Mouse (Mus musculus): ENCODE results near the gene Ppm1h. TPM values are rescaled to one million over a fixed set of nuclear protein-coding genes. Genes with fewer than 3 reads are reported as not detected.

Gene Ppm1h
- polyA plus RNA-seq, 1 experiment from 2014 or later: 19.8 TPM

DNA sequence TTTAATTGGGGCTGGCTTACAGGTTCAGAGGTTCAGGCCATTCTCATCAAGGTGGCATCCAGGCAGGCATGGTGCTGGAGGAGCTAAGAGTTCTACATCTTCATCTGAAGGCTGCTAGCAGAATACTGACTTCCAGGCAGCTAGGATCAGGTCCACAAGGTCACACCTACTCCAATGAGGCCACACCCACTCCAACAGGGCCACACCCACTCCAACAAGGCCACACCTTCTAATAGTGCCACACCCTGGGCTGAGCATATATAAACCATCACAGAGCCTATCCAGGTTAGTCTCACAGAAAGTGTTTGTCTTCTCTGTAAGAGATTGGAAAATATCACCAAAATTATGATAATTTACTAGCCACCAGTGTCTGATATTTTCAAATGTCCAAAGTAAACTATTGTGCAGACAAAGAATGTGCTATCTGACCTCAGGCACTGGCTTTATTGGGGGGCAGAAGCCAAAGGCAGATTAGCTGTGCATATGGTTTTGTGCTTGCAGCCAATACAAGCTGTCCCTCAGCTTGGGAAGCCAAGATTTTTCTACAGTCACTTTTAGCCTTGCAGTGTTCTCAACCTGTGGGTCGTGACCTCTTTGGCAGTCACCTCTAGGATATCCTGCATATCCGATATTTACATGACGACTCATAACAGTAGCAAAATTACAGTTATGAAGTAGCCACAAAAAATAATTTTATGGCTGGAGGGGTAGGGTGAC lies 99.5 kb downstream of the Ppm1h start:
- H3K9me3 ChIP-seq (ENCODE audit: control insufficient read depth, low read length): no peaks in the 10 kb centered on the region
- H3K4me1 ChIP-seq (ENCODE audit: control insufficient read depth, insufficient read depth, low read length): no peaks in the 10 kb centered on the region
- no peak overlapping the region for H3K4me3 ChIP-seq (replicated peaks; ENCODE audit: low read depth, low read length)
- WGBS: 94% methylated on average over 3 of the region's 3 CpGs
- no peak for ATAC-seq (ENCODE audit: low FRiP score, low TSS enrichment)
- H3K4me2 ChIP-seq (ENCODE audit: low read length): no peak overlapping the region
- no peak overlapping the region for H3K27ac ChIP-seq (replicated peaks; ENCODE audit: low read depth, low read length)
- DNase-seq: no peak
- no peaks in the 10 kb centered on the region for H3K27me3 ChIP-seq (ENCODE audit: control insufficient read depth, insufficient read depth, low read length)
- H3K36me3 ChIP-seq (ENCODE audit: control insufficient read depth, insufficient read depth, low read length): no peaks in the 10 kb centered on the region
- H3K9ac ChIP-seq (replicated peaks; ENCODE audit: low read length): no peak overlapping the region

DNA sequence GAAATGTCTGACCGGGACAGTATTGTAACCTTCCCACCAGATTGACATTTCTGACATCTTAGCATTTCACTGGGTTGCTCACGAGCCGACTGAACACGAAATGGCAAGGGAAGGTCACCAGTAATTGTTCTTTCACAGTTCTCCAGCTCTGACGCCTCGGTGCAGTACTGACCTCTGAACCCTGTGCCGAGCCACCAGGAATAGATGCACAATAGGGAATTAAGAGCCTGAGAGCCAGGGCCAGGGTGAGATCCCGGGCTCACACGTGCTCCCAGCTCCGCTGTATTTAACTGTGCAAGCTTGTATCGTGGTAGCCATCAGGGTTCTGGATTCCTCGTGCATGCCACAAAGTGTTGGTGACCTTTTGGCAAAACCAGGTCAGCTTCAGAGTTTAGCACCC lies 100.8 kb downstream of the Ppm1h start:
- ATAC-seq (ENCODE audit: low FRiP score, low TSS enrichment): no peak
- no peaks in the 10 kb centered on the region for H3K4me1 ChIP-seq (ENCODE audit: control insufficient read depth, insufficient read depth, low read length)
- H3K27me3 ChIP-seq (ENCODE audit: control insufficient read depth, insufficient read depth, low read length): no peaks in the 10 kb centered on the region
- H3K9ac ChIP-seq (replicated peaks; ENCODE audit: low read length): no peak overlapping the region
- no peak overlapping the region for H3K4me2 ChIP-seq (ENCODE audit: low read length)
- H3K36me3 ChIP-seq (ENCODE audit: control insufficient read depth, insufficient read depth, low read length): no peaks in the 10 kb centered on the region
- H3K4me3 ChIP-seq (replicated peaks; ENCODE audit: low read depth, low read length): no peak overlapping the region
- DNase-seq: no peak
- WGBS: 9% methylated on average over 12 of the region's 12 CpGs
- H3K9me3 ChIP-seq (ENCODE audit: control insufficient read depth, low read length): no peaks in the 10 kb centered on the region
- H3K27ac ChIP-seq (replicated peaks; ENCODE audit: low read depth, low read length): no peak overlapping the region

DNA sequence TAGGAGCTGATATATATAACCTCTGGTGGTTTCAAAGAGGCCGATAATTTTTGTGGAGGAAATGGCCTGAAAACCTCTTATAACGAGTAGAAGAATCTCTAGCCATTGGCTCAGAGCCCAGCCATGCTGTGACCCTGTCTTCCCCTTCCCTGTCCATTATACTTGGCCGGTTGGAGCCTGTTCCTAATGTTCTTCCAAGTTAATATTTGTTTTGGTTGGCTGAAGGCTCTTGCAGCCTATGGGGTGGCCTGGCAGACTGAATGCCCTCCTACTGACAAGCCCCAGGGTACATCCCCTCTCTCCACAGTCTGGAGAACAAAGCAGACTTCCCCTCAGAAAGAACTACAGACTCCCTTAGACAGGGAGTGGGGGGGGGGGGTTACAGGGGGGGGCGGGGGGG lies 104.2 kb downstream of the Ppm1h start:
- Histone ChIP-seq H3K27me3 (ENCODE audit: control insufficient read depth, insufficient read depth, low read length) (no peaks in the 10 kb centered on the region), H3K9me3 (ENCODE audit: control insufficient read depth, low read length) (no peaks in the 10 kb centered on the region), H3K9ac (replicated peaks; ENCODE audit: low read length) (no peak overlapping the region), H3K36me3 (ENCODE audit: control insufficient read depth, insufficient read depth, low read length) (no peaks in the 10 kb centered on the region), H3K27ac (replicated peaks; ENCODE audit: low read depth, low read length) (no peak overlapping the region), H3K4me2 (ENCODE audit: low read length) (no peak overlapping the region), H3K4me3 (replicated peaks; ENCODE audit: low read depth, low read length) (no peak overlapping the region), H3K4me1 (ENCODE audit: control insufficient read depth, insufficient read depth, low read length) (no peaks in the 10 kb centered on the region)
- ATAC-seq (ENCODE audit: low FRiP score, low TSS enrichment) (no peak), DNase-seq (peak; percentile 56)
- WGBS: 30% methylated on average over 4 of the region's 4 CpGs

DNA sequence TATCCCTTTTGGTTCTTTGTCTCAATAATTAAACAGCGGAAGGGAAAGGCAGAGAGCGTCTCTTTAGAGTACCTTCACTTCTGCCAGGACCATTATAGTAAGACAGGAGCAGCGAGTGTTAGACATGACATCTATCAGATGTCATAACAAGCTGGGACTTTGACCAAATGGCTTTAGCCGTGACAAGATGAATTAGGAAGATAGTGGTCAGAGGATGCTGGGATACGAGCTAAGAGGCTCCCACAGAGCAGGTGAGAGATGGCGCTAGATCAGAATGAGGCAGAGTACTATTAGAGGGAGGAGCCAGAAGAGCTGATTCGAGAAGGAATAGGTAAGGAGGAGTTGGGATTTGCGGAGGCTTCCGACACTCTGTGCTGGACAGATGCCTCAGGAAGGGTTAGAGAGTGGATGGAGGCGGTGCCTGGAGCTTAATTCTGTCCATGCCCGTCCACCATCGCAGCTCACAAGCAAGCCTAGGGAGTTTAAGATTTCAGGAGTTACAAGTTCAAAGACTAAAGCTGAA lies 111.1 kb downstream of the Ppm1h start:
- no peak for DNase-seq
- Histone ChIP-seq H3K27ac (replicated peaks; ENCODE audit: low read depth, low read length) (0 out of 2 replicates have a peak overlapping the region, but pooled peaks have one; percentile 26), H3K4me2 (ENCODE audit: low read length) (peak overlapping the region; percentile 10; the same call in 1 of the 2 replicates), H3K36me3 (ENCODE audit: control insufficient read depth, insufficient read depth, low read length) (no peaks in the 10 kb centered on the region), H3K4me3 (replicated peaks; ENCODE audit: low read depth, low read length) (no peak overlapping the region), H3K27me3 (ENCODE audit: control insufficient read depth, insufficient read depth, low read length) (0 out of 2 replicates have a peak, but pooled peaks cover 5% of the 10 kb centered on the region), H3K9me3 (ENCODE audit: control insufficient read depth, low read length) (no peaks in the 10 kb centered on the region), H3K9ac (replicated peaks; ENCODE audit: low read length) (no peak overlapping the region), H3K4me1 (ENCODE audit: control insufficient read depth, insufficient read depth, low read length) (peaks cover 13% of the 10 kb centered on the region)
- no peak for ATAC-seq (ENCODE audit: low FRiP score, low TSS enrichment)
- WGBS: 33% methylated on average over 12 of the region's 12 CpGs

DNA sequence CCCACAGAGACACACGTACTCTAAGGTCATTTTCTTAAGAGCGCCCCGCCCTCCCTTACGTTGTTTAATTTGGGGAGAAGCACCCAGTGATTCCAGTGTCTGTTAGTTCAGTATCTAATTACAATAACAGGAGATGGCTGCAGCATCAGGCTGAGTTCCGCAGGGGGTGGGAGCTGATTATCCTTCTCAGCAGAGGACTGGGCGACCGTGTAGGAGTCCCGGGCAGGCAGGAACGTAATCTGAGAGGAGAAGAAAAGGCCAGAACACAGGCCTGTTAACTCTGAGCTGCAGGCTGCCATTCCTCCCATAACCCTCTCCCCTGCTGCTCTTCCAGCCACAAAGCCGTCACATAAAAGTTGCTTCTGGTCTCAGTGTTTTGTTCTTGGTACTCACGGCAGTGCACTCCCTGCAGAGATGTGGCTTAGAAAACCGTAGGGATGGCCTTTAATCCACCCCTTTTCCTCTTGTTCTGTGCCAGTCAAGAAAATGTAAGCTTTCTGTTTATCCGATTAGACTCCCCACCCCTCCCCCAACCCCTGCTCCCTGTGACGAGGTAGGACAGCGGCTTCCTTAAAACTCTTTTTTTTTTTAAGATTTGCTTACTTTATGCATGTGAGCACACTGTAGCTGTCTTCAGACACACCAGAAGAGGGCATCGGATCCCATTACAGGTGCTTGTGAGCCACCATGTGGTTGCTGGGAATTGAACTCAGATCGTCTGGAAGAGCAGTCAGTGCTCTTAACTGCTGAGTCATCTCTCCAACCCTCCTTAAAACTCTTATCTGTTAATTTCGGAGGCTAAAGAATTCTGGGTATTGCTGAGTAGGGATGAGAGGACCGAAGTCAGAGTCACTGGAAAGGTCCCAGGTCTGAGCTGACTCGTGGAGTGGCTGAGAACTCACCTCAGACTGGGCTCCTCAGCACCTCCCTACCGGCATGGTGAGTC lies 113.7 kb downstream of the Ppm1h start:
- 0 out of 2 replicates have a peak overlapping the region, but pooled peaks have one; percentile 23 for H3K9ac ChIP-seq (replicated peaks; ENCODE audit: low read length)
- H3K27ac ChIP-seq (replicated peaks; ENCODE audit: low read depth, low read length): peak overlapping the region; percentile 41; the same call in 1 of the 2 replicates
- H3K4me1 ChIP-seq (ENCODE audit: control insufficient read depth, insufficient read depth, low read length): peaks cover 13% of the 10 kb centered on the region
- WGBS: under 1% methylated on average over 21 of the region's 21 CpGs
- no peaks in the 10 kb centered on the region for H3K9me3 ChIP-seq (ENCODE audit: control insufficient read depth, low read length)
- ATAC-seq (ENCODE audit: low FRiP score, low TSS enrichment): peak; percentile 66
- H3K36me3 ChIP-seq (ENCODE audit: control insufficient read depth, insufficient read depth, low read length): no peaks in the 10 kb centered on the region
- DNase-seq: peak; percentile 70
- 0 out of 2 replicates have a peak, but pooled peaks cover 5% of the 10 kb centered on the region for H3K27me3 ChIP-seq (ENCODE audit: control insufficient read depth, insufficient read depth, low read length)
- peak overlapping the region; percentile 17; the same call in 1 of the 2 replicates for H3K4me3 ChIP-seq (replicated peaks; ENCODE audit: low read depth, low read length)
- peak overlapping the region; percentile 48 for H3K4me2 ChIP-seq (ENCODE audit: low read length)

DNA sequence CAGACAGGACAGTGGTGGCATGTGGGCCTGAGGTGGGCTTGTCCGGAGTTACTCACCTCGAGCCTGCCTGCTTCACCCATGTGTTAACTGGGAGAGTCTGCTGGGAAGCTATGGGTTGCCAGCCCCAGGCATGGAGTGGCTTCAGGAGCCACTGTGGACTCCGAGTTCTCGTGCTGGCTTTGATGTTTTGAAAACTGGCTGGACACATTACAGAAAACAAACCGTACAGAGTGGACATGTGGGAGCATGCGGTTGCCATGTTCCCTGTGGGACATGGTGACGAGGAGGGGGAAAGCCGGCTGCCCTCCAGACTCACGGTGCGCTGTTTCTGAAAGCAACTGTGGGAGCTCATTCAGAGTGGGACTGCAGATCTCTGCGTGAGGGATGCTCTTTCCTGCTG lies 114.6 kb downstream of the Ppm1h start:
- DNase-seq (no peak), ATAC-seq (ENCODE audit: low FRiP score, low TSS enrichment) (no peak)
- no peaks in the 10 kb centered on the region for H3K9me3 ChIP-seq (ENCODE audit: control insufficient read depth, low read length)
- H3K4me1 ChIP-seq (ENCODE audit: control insufficient read depth, insufficient read depth, low read length): peaks cover 13% of the 10 kb centered on the region
- no peaks in the 10 kb centered on the region for H3K36me3 ChIP-seq (ENCODE audit: control insufficient read depth, insufficient read depth, low read length)
- H3K9ac ChIP-seq (replicated peaks; ENCODE audit: low read length): no peak overlapping the region
- no peak overlapping the region for H3K27ac ChIP-seq (replicated peaks; ENCODE audit: low read depth, low read length)
- H3K4me3 ChIP-seq (replicated peaks; ENCODE audit: low read depth, low read length): no peak overlapping the region
- no peak overlapping the region for H3K4me2 ChIP-seq (ENCODE audit: low read length)
- 0 out of 2 replicates have a peak, but pooled peaks cover 5% of the 10 kb centered on the region for H3K27me3 ChIP-seq (ENCODE audit: control insufficient read depth, insufficient read depth, low read length)
- 25% methylated on average over 11 of the region's 11 CpGs for WGBS

DNA sequence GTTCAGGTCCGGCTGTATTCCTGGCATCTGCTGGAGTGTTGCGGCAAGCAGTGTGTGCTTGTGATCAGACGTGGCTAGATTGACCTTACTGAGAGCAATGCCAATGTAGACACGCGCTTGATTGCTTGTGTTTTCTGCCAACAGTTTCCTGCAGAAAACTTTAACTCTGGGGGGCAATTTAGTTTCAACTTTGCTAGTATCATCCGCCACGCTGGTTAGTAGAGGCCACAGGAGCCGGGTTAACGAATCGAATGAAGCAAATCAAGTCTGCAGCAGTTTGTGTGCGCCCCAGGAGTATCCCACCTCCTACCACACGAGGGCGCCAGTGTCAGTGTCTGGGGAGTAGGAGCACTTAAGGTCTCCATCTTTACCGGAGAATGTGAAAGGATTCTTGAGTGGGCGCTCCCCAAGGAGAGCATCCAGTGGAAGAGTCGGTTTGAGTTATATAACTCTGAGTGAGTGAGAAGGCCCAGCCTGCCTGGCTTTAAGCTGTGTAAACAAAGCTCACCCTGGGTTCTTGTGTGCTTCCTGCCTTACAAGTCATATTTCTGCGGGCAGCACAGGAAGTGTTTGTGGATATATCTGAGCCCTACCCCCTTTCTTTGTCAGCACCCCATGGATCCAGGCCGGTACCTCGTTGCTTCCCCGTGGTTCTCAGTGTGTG lies 115.8 kb downstream of the Ppm1h start:
- H3K27me3 ChIP-seq (ENCODE audit: control insufficient read depth, insufficient read depth, low read length): 0 out of 2 replicates have a peak, but pooled peaks cover 5% of the 10 kb centered on the region
- H3K36me3 ChIP-seq (ENCODE audit: control insufficient read depth, insufficient read depth, low read length): no peaks in the 10 kb centered on the region
- H3K9me3 ChIP-seq (ENCODE audit: control insufficient read depth, low read length): no peaks in the 10 kb centered on the region
- peak; percentile 84 for DNase-seq
- H3K27ac ChIP-seq (replicated peaks; ENCODE audit: low read depth, low read length): no peak overlapping the region
- no peak overlapping the region for H3K9ac ChIP-seq (replicated peaks; ENCODE audit: low read length)
- H3K4me2 ChIP-seq (ENCODE audit: low read length): no peak overlapping the region
- H3K4me3 ChIP-seq (replicated peaks; ENCODE audit: low read depth, low read length): no peak overlapping the region
- 29% methylated on average over 20 of the region's 20 CpGs for WGBS
- no peak; the same call in 1 of the 2 replicates for ATAC-seq (ENCODE audit: low FRiP score, low TSS enrichment)
- peaks cover 11% of the 10 kb centered on the region for H3K4me1 ChIP-seq (ENCODE audit: control insufficient read depth, insufficient read depth, low read length)

DNA sequence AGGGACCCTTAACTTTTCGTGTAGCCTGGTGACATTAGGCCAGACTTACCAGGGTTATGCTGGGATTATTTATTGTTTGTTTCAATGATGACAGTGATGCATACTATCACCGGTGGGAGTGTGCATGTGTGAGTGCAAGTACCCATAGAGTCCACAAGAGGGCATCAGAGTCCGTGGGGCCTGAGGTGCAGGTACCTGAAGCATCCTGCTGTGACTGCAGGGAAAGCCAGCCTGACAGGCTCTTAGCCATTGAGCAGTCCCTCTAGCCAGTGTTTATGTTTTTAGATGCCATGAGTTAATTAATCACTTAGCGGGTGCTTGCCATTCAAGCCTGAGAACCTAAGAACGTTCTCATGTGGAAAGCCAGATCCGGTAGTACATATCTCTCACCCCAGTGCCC lies 119.4 kb downstream of the Ppm1h start:
- Histone ChIP-seq H3K9ac (replicated peaks; ENCODE audit: low read length) (no peak overlapping the region), H3K27ac (replicated peaks; ENCODE audit: low read depth, low read length) (no peak overlapping the region), H3K36me3 (ENCODE audit: control insufficient read depth, insufficient read depth, low read length) (no peaks in the 10 kb centered on the region), H3K4me3 (replicated peaks; ENCODE audit: low read depth, low read length) (no peak overlapping the region), H3K27me3 (ENCODE audit: control insufficient read depth, insufficient read depth, low read length) (0 out of 2 replicates have a peak, but pooled peaks cover 5% of the 10 kb centered on the region), H3K9me3 (ENCODE audit: control insufficient read depth, low read length) (no peaks in the 10 kb centered on the region), H3K4me1 (ENCODE audit: control insufficient read depth, insufficient read depth, low read length) (no peaks in the 10 kb centered on the region), H3K4me2 (ENCODE audit: low read length) (no peak overlapping the region)
- WGBS: 88% methylated on average over 6 of the region's 6 CpGs
- no peak for DNase-seq
- ATAC-seq (ENCODE audit: low FRiP score, low TSS enrichment): no peak
